Mouse (Mus musculus): ENCODE results near the gene Hist1h4a.

The Hist1h4a gene

GRCm38 (mm10) chr13:23757921-23758320, 3.1 kb downstream of the Hist1h4a start:
- DNase-seq: no peak

GRCm38 (mm10) chr13:23757211-23757773, 3.7 kb downstream of the Hist1h4a start:
- DNase-seq: no peak

- peak; percentile 98 for DNase-seq
These were observed 4.2 kb downstream of the Hist1h4a start, which contains the start of gene Hist1h4b for GRCm38 (mm10) chr13:23756790-23757189. Hist1h4b (plus strand) TSS chr13:23757013.

GRCm38 (mm10) chr13:23755000-23755399, 6.0 kb downstream of the Hist1h4a start:
- DNase-seq: no peak

- no peak for DNase-seq
These were observed 7.5 kb downstream of the Hist1h4a start for GRCm38 (mm10) chr13:23753314-23754078.

- no peak for DNase-seq
These were observed 8.3 kb downstream of the Hist1h4a start for GRCm38 (mm10) chr13:23752742-23753172.

- peak; percentile 94 for DNase-seq
These were observed 8.8 kb downstream of the Hist1h4a start, which contains the start of gene Hist1h3b for GRCm38 (mm10) chr13:23752067-23752741. Hist1h3b (plus strand) TSS chr13:23752267.

GRCm38 (mm10) chr13:23751478-23751956, 9.5 kb downstream of the Hist1h4a start:
- no peak for DNase-seq

GRCm38 (mm10) chr13:23750839-23751477, 10.1 kb downstream of the Hist1h4a start, which contains the start of gene Hist1h2ab:
Hist1h2ab (plus strand) TSS chr13:23751126.
- peak; percentile 59 for DNase-seq

GRCm38 (mm10) chr13:23749563-23750121, 11.4 kb downstream of the Hist1h4a start:
- no peak for DNase-seq

- DNase-seq: no peak
These were observed 13.1 kb downstream of the Hist1h4a start for GRCm38 (mm10) chr13:23747892-23748288.

GRCm38 (mm10) chr13:23747081-23747891, 13.7 kb downstream of the Hist1h4a start:
- DNase-seq: no peak

- DNase-seq: peak; percentile 88
These were observed 14.6 kb downstream of the Hist1h4a start, which contains the start of gene Hist1h2bb for GRCm38 (mm10) chr13:23746201-23747080. Hist1h2bb (plus strand) TSS chr13:23746734.

GRCm38 (mm10) chr13:23745381-23746161, 15.5 kb downstream of the Hist1h4a start, which contains the start of gene Hist1h3c:
Hist1h3c (minus strand) TSS chr13:23745602.
- DNase-seq: peak; percentile 94

GRCm38 (mm10) chr13:23744421-23745380, 16.3 kb downstream of the Hist1h4a start:
- DNase-seq: no peak

- no peak for DNase-seq
These were observed 17.1 kb downstream of the Hist1h4a start for GRCm38 (mm10) chr13:23743963-23744362.

- DNase-seq: no peak
These were observed 17.8 kb downstream of the Hist1h4a start for GRCm38 (mm10) chr13:23743215-23743614.

- no peak for DNase-seq
These were observed 19.0 kb downstream of the Hist1h4a start for GRCm38 (mm10) chr13:23742007-23742406.
